Mouse (Mus musculus): ENCODE measurements around the gene Map4k5.

DNA sequence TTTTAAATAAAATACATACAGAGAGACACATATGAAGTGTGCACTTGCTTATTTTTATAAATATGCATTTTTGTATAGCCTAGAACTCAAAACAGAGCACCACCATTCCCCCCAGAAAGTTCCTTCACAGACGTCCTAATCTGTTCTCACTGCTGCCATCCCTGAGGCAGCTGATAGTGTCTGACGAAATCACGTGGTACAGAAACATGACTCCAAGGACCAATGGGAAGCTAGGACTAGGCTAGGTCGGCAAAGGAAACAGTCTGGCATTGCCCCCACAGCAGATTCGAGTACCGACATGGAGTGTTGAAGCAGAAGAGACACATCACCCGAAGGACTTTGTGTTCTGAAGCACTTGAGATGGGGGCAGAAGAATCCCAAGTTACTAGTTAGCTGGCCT, 33.7 kb upstream of the Map4k5 start:
- TF ChIP-seq POLR2A (IDR thresholded peaks at IDR 0.05; ENCODE audit: insufficient read depth, low read depth, low read length) = no peak
- no peak for TF ChIP-seq CTCF (IDR thresholded peaks at IDR 0.05; ENCODE audit: insufficient read depth, low read depth, low read length)
